Mouse (Mus musculus): ENCODE measurements at regions not wholly inside any gene's neighbourhood (a gene's known extent, or its start where the extent isn't known, plus 50 kb on each side); places are given as distances from the start of the nearest gene placed in this dataset.
A peak's percentile ranks its signal among the peaks of the same experiment; 100 is the strongest.
"Not testable (repeated sequence)": the region's sequence is repeated elsewhere in the genome, so short reads cannot be mapped to it uniquely, and the experiment has no call there.

- not testable (repeated sequence) for H3K4me3 ChIP-seq (ENCODE audit: low read length); H3K27ac ChIP-seq (ENCODE audit: low read depth, low read length); H3K4me1 ChIP-seq (ENCODE audit: control insufficient read depth, insufficient read depth, low read depth, low read length); H3K27me3 ChIP-seq (replicated peaks; ENCODE audit: control insufficient read depth, insufficient read depth, low read length); H3K9me3 ChIP-seq (ENCODE audit: control insufficient read depth, low read length); H3K36me3 ChIP-seq (ENCODE audit: control insufficient read depth, insufficient read depth, low read length); ATAC-seq; H3K4me2 ChIP-seq (ENCODE audit: low read length); H3K9ac ChIP-seq (ENCODE audit: low read depth, low read length)
- whole genome bisulfite sequencing = 95% methylated on average over 4 of the region's 4 CpGs
Measured at GRCm38 (mm10) chr3:8244526-8245194, 1365.2 kb downstream of the Zfp704 start.

GRCm38 (mm10) chr3:8206623-8207404 is 1403.1 kb downstream of the Zfp704 start:
- no peak overlapping the region for H3K4me3 ChIP-seq (ENCODE audit: low read length)
- no peaks in the 10 kb centered on the region for H3K36me3 ChIP-seq (ENCODE audit: control insufficient read depth, insufficient read depth, low read length)
- H3K9me3 ChIP-seq (ENCODE audit: control insufficient read depth, low read length) = no peaks in the 10 kb centered on the region
- H3K27ac ChIP-seq (ENCODE audit: low read depth, low read length) = no peak overlapping the region
- no peak for ATAC-seq
- H3K4me1 ChIP-seq (ENCODE audit: control insufficient read depth, insufficient read depth, low read depth, low read length) = no peaks in the 10 kb centered on the region
- no peak overlapping the region for H3K9ac ChIP-seq (ENCODE audit: low read depth, low read length)
- H3K4me2 ChIP-seq (ENCODE audit: low read length) = no peak overlapping the region
- 72% methylated on average over 6 of the region's 6 CpGs for WGBS
- H3K27me3 ChIP-seq (replicated peaks; ENCODE audit: control insufficient read depth, insufficient read depth, low read length) = no peaks in the 10 kb centered on the region

GRCm38 (mm10) chr3:8163030-8163429 is 1446.9 kb downstream of the Zfp704 start:
- H3K36me3 ChIP-seq (ENCODE audit: control insufficient read depth, insufficient read depth, low read length) = no peaks in the 10 kb centered on the region
- no peak overlapping the region for H3K4me2 ChIP-seq (ENCODE audit: low read length)
- no peak overlapping the region for H3K9ac ChIP-seq (ENCODE audit: low read depth, low read length)
- H3K4me1 ChIP-seq (ENCODE audit: control insufficient read depth, insufficient read depth, low read depth, low read length) = no peaks in the 10 kb centered on the region
- ATAC-seq = no peak
- no peak overlapping the region for H3K27ac ChIP-seq (ENCODE audit: low read depth, low read length)
- no peak overlapping the region for H3K4me3 ChIP-seq (ENCODE audit: low read length)
- H3K27me3 ChIP-seq (replicated peaks; ENCODE audit: control insufficient read depth, insufficient read depth, low read length) = no peaks in the 10 kb centered on the region
- no peaks in the 10 kb centered on the region; the same call in 1 of the 2 replicates for H3K9me3 ChIP-seq (ENCODE audit: control insufficient read depth, low read length)
- 86% methylated on average over 4 of the region's 4 CpGs for WGBS

GRCm38 (mm10) chr3:8161997-8162756 is 1447.7 kb downstream of the Zfp704 start:
- no peak overlapping the region for H3K4me3 ChIP-seq (ENCODE audit: low read length)
- ATAC-seq = peak; percentile 80
- H3K27ac ChIP-seq (ENCODE audit: low read depth, low read length) = no peak overlapping the region
- H3K9me3 ChIP-seq (ENCODE audit: control insufficient read depth, low read length) = no peaks in the 10 kb centered on the region; the same call in 1 of the 2 replicates
- WGBS = 82% methylated on average over 4 of the region's 4 CpGs
- H3K4me1 ChIP-seq (ENCODE audit: control insufficient read depth, insufficient read depth, low read depth, low read length) = no peaks in the 10 kb centered on the region
- H3K9ac ChIP-seq (ENCODE audit: low read depth, low read length) = no peak overlapping the region
- no peaks in the 10 kb centered on the region for H3K36me3 ChIP-seq (ENCODE audit: control insufficient read depth, insufficient read depth, low read length)
- H3K27me3 ChIP-seq (replicated peaks; ENCODE audit: control insufficient read depth, insufficient read depth, low read length) = no peaks in the 10 kb centered on the region
- no peak overlapping the region for H3K4me2 ChIP-seq (ENCODE audit: low read length)

- no peak for ATAC-seq
- peaks cover 12% of the 10 kb centered on the region for H3K9me3 ChIP-seq (ENCODE audit: control insufficient read depth, low read length)
- WGBS = 71% methylated on average over 2 of the region's 2 CpGs
- no peaks in the 10 kb centered on the region for H3K4me1 ChIP-seq (ENCODE audit: control insufficient read depth, insufficient read depth, low read depth, low read length)
- H3K9ac ChIP-seq (ENCODE audit: low read depth, low read length) = no peak overlapping the region
- H3K27ac ChIP-seq (ENCODE audit: low read depth, low read length) = no peak overlapping the region
- no peaks in the 10 kb centered on the region for H3K36me3 ChIP-seq (ENCODE audit: control insufficient read depth, insufficient read depth, low read length)
- no peak overlapping the region for H3K4me2 ChIP-seq (ENCODE audit: low read length)
- H3K27me3 ChIP-seq (replicated peaks; ENCODE audit: control insufficient read depth, insufficient read depth, low read length) = no peaks in the 10 kb centered on the region
- H3K4me3 ChIP-seq (ENCODE audit: low read length) = no peak overlapping the region
Measured at GRCm38 (mm10) chr3:8143016-8143415, 1466.9 kb downstream of the Zfp704 start.

GRCm38 (mm10) chr3:8142190-8142589 is 1467.7 kb downstream of the Zfp704 start:
- Histone ChIP-seq H3K4me2 (ENCODE audit: low read length) (no peak overlapping the region), H3K36me3 (ENCODE audit: control insufficient read depth, insufficient read depth, low read length) (no peaks in the 10 kb centered on the region), H3K9me3 (ENCODE audit: control insufficient read depth, low read length) (peaks cover 6% of the 10 kb centered on the region), H3K4me1 (ENCODE audit: control insufficient read depth, insufficient read depth, low read depth, low read length) (no peaks in the 10 kb centered on the region), H3K27me3 (replicated peaks; ENCODE audit: control insufficient read depth, insufficient read depth, low read length) (no peaks in the 10 kb centered on the region), H3K4me3 (ENCODE audit: low read length) (no peak overlapping the region), H3K9ac (ENCODE audit: low read depth, low read length) (no peak overlapping the region), H3K27ac (ENCODE audit: low read depth, low read length) (no peak overlapping the region)
- ATAC-seq = peak; percentile 40; the same call in 1 of the 2 replicates
- WGBS = 73% methylated on average over 3 of the region's 3 CpGs

GRCm38 (mm10) chr3:8141664-8142084 is 1468.2 kb downstream of the Zfp704 start:
- WGBS = 41% methylated on average over 2 of the region's 2 CpGs
- Histone ChIP-seq H3K9me3 (ENCODE audit: control insufficient read depth, low read length) (peaks cover 2% of the 10 kb centered on the region; the same call in 1 of the 2 replicates), H3K36me3 (ENCODE audit: control insufficient read depth, insufficient read depth, low read length) (no peaks in the 10 kb centered on the region), H3K4me2 (ENCODE audit: low read length) (no peak overlapping the region), H3K9ac (ENCODE audit: low read depth, low read length) (no peak overlapping the region), H3K27ac (ENCODE audit: low read depth, low read length) (no peak overlapping the region), H3K4me1 (ENCODE audit: control insufficient read depth, insufficient read depth, low read depth, low read length) (no peaks in the 10 kb centered on the region), H3K27me3 (replicated peaks; ENCODE audit: control insufficient read depth, insufficient read depth, low read length) (no peaks in the 10 kb centered on the region), H3K4me3 (ENCODE audit: low read length) (no peak overlapping the region)
- ATAC-seq = peak; percentile 85

GRCm38 (mm10) chr3:8123641-8124040 is 1486.2 kb downstream of the Zfp704 start:
- H3K9me3 ChIP-seq (ENCODE audit: control insufficient read depth, low read length); H3K9ac ChIP-seq (ENCODE audit: low read depth, low read length); ATAC-seq; H3K27ac ChIP-seq (ENCODE audit: low read depth, low read length); H3K4me2 ChIP-seq (ENCODE audit: low read length); H3K27me3 ChIP-seq (replicated peaks; ENCODE audit: control insufficient read depth, insufficient read depth, low read length); H3K4me3 ChIP-seq (ENCODE audit: low read length); H3K36me3 ChIP-seq (ENCODE audit: control insufficient read depth, insufficient read depth, low read length); H3K4me1 ChIP-seq (ENCODE audit: control insufficient read depth, insufficient read depth, low read depth, low read length): not testable (repeated sequence)
- 55% methylated on average over 1 of the region's 1 CpGs for WGBS

- ATAC-seq = no peak
- Histone ChIP-seq H3K36me3 (ENCODE audit: control insufficient read depth, insufficient read depth, low read length) (no peaks in the 10 kb centered on the region), H3K27me3 (replicated peaks; ENCODE audit: control insufficient read depth, insufficient read depth, low read length) (no peaks in the 10 kb centered on the region), H3K9me3 (ENCODE audit: control insufficient read depth, low read length) (no peaks in the 10 kb centered on the region), H3K4me3 (ENCODE audit: low read length) (no peak overlapping the region), H3K4me2 (ENCODE audit: low read length) (no peak overlapping the region), H3K4me1 (ENCODE audit: control insufficient read depth, insufficient read depth, low read depth, low read length) (no peaks in the 10 kb centered on the region), H3K9ac (ENCODE audit: low read depth, low read length) (no peak overlapping the region), H3K27ac (ENCODE audit: low read depth, low read length) (no peak overlapping the region)
- 63% methylated on average over 3 of the region's 3 CpGs for WGBS
Measured at GRCm38 (mm10) chr3:8123141-8123540, 1486.7 kb downstream of the Zfp704 start.
